Mouse (Mus musculus): ENCODE results near the gene Sfmbt1. TPM values are rescaled to one million over a fixed set of nuclear protein-coding genes. Genes with fewer than 3 reads are reported as not detected.

The Sfmbt1 gene
- polyA plus RNA-seq, 1 experiment from 2014 or later = 12.1 TPM

- Histone ChIP-seq H3K36me3 (no peaks in the 10 kb centered on the region), H3K9ac (no peak overlapping the region), H3K4me3 (replicated peaks) (no peak overlapping the region), H3K9me3 (no peaks in the 10 kb centered on the region), H3K27ac (no peak overlapping the region), H3K4me1 (no peaks in the 10 kb centered on the region), H3K27me3 (replicated peaks) (no peaks in the 10 kb centered on the region), H3K4me2 (no peak overlapping the region)
- ATAC-seq (ENCODE audit: insufficient read depth, low FRiP score, low read depth) = no peak
- WGBS = 52% methylated on average over 4 of the region's 4 CpGs
Measured at GRCm38 (mm10) chr14:30695609-30696008, 19.0 kb upstream of the Sfmbt1 start.

- WGBS = 70% methylated on average over 15 of the region's 15 CpGs
- ATAC-seq (ENCODE audit: insufficient read depth, low FRiP score, low read depth) = no peak
- Histone ChIP-seq H3K27ac (no peak overlapping the region), H3K36me3 (no peaks in the 10 kb centered on the region), H3K27me3 (replicated peaks) (no peaks in the 10 kb centered on the region), H3K4me1 (no peaks in the 10 kb centered on the region), H3K9ac (no peak overlapping the region), H3K4me2 (no peak overlapping the region), H3K9me3 (no peaks in the 10 kb centered on the region), H3K4me3 (replicated peaks) (no peak overlapping the region)
Measured at GRCm38 (mm10) chr14:30697407-30698052, 17.1 kb upstream of the Sfmbt1 start.

- H3K4me1 ChIP-seq = no peaks in the 10 kb centered on the region
- WGBS = 39% methylated on average over 8 of the region's 8 CpGs
- no peaks in the 10 kb centered on the region for H3K36me3 ChIP-seq
- H3K9me3 ChIP-seq = no peaks in the 10 kb centered on the region
- no peaks in the 10 kb centered on the region for H3K27me3 ChIP-seq (replicated peaks)
- no peak overlapping the region for H3K4me3 ChIP-seq (replicated peaks)
- ATAC-seq (ENCODE audit: insufficient read depth, low FRiP score, low read depth) = no peak
- H3K27ac ChIP-seq = no peak overlapping the region
- H3K9ac ChIP-seq = no peak overlapping the region
- no peak overlapping the region for H3K4me2 ChIP-seq
Measured at GRCm38 (mm10) chr14:30699656-30700055, 15.0 kb upstream of the Sfmbt1 start.

DNA sequence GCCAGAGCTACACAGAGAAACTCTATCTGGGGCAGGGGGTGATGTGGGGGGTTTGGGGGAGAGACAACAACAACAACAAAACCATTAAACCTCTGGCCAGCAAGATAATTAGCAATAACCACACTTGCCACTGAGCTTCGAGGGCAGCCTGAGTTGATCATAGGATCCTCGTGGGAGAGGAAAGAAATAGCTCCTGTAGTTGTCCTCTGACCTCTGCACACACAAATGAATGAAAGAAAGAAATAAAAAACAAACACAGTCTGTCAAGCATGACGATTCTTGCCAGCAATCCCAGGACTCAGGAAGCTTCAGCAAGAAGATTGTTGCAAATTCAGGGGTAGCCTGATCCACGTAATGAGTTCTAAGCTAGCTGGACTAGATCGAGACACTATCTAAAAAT is 12.1 kb upstream of the Sfmbt1 start:
- no peaks in the 10 kb centered on the region for H3K36me3 ChIP-seq
- H3K9me3 ChIP-seq = no peaks in the 10 kb centered on the region
- ATAC-seq (ENCODE audit: insufficient read depth, low FRiP score, low read depth) = no peak
- H3K27ac ChIP-seq = no peak overlapping the region
- H3K4me2 ChIP-seq = no peak overlapping the region
- H3K27me3 ChIP-seq (replicated peaks) = no peaks in the 10 kb centered on the region
- H3K9ac ChIP-seq = no peak overlapping the region
- WGBS = 51% methylated on average over 5 of the region's 5 CpGs
- no peaks in the 10 kb centered on the region for H3K4me1 ChIP-seq
- H3K4me3 ChIP-seq (replicated peaks) = no peak overlapping the region

DNA sequence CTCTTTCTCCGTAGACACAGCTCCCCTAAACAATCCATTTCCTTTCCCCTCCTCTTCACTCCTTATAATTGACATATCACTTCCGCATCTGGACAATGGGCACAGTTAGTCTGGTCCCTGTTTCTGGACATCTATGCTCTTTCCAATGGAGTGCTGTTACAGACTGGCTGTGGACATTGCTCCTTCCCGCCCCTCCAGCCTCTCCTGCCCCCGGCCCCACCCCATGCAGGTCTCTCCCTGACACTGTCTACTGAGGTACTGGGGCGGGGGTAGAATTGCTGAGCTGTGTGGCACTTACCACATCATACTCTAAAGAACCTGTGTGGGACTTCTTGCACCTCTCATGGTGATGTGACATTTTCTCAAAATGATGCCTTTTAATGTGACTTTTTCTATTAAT is 11.6 kb upstream of the Sfmbt1 start:
- no peaks in the 10 kb centered on the region for H3K9me3 ChIP-seq
- no peaks in the 10 kb centered on the region for H3K36me3 ChIP-seq
- H3K4me2 ChIP-seq = no peak overlapping the region
- H3K27ac ChIP-seq = no peak overlapping the region
- no peaks in the 10 kb centered on the region for H3K4me1 ChIP-seq
- ATAC-seq (ENCODE audit: insufficient read depth, low FRiP score, low read depth) = no peak
- H3K27me3 ChIP-seq (replicated peaks) = no peaks in the 10 kb centered on the region
- no peak overlapping the region for H3K9ac ChIP-seq
- no peak overlapping the region for H3K4me3 ChIP-seq (replicated peaks)
- WGBS = 70% methylated on average over 5 of the region's 5 CpGs

DNA sequence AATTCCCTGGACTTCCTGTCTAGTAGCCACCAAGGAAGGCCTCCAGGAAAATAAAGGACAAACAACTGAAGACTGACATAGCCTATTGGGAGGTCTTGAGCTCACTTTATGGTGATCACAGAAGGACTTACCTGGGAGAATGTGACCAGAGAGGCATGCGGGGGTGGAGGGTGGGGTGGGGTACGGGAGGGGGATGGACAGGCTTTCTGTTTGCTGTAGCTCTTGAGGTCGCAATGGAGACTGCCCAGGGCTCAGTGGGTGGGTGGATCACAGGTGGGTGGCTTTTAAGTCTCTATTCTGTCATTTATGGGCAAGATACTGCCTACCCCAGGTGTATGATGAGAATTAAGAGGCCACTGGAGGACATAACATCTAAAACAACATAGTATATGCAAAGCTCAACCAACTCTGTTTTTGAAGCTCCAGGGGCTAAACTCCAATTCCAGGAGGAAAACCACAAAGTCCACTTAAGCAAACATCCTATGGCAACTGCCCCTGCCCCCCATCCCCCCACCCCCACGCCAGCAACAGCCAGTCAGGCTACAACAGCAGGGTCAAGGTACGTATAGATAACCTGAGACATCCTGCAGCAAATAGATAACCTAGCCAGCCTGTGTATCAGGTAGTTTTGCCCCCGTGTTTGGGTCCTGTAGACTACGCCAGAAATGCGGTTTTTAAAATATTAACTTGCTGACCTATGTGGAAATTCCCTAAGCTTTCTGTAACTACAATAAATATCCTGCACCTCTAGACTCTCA is 10.4 kb upstream of the Sfmbt1 start:
- 61% methylated on average over 8 of the region's 8 CpGs for WGBS
- peak; percentile 63; the same call in 1 of the 2 replicates for ATAC-seq (ENCODE audit: insufficient read depth, low FRiP score, low read depth)
- Histone ChIP-seq H3K36me3 (no peaks in the 10 kb centered on the region), H3K4me3 (replicated peaks) (no peak overlapping the region), H3K27ac (no peak overlapping the region), H3K27me3 (replicated peaks) (no peaks in the 10 kb centered on the region), H3K4me1 (no peaks in the 10 kb centered on the region), H3K4me2 (no peak overlapping the region), H3K9ac (no peak overlapping the region), H3K9me3 (no peaks in the 10 kb centered on the region)

DNA sequence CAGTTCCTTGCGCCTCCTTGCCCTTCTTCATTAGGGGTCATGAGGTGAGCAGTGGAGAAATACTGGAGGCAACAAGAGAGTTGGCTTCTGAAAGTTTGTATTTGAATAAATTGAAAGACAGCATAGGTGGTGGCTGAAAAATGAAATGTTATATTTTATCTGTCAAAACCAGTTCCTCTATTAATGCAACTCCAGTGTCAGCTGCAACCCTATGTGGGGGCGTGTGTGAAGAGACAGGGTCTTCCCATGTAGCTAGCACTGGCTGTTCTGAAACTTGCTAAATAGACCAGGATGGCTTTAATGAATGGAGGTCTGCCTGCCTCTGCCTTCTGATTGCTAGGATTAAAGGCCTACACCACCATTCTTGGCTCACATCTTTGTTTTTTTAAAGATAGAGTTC is 2.8 kb upstream of the Sfmbt1 start:
- Histone ChIP-seq H3K9me3 (no peaks in the 10 kb centered on the region), H3K4me2 (no peak overlapping the region), H3K27me3 (replicated peaks) (peaks cover 11% of the 10 kb centered on the region), H3K27ac (no peak overlapping the region), H3K36me3 (no peaks in the 10 kb centered on the region), H3K9ac (no peak overlapping the region), H3K4me3 (replicated peaks) (no peak overlapping the region), H3K4me1 (0 out of 2 replicates have a peak, but pooled peaks cover 8% of the 10 kb centered on the region)
- 88% methylated on average over 2 of the region's 2 CpGs for WGBS
- ATAC-seq (ENCODE audit: insufficient read depth, low FRiP score, low read depth) = no peak

- Histone ChIP-seq H3K27me3 (replicated peaks) (peaks cover 11% of the 10 kb centered on the region), H3K9ac (no peak overlapping the region), H3K4me2 (no peak overlapping the region), H3K27ac (no peak overlapping the region), H3K36me3 (no peaks in the 10 kb centered on the region), H3K4me3 (replicated peaks) (no peak overlapping the region), H3K9me3 (no peaks in the 10 kb centered on the region), H3K4me1 (0 out of 2 replicates have a peak, but pooled peaks cover 8% of the 10 kb centered on the region)
- 77% methylated on average over 1 of the region's 1 CpGs for WGBS
- ATAC-seq (ENCODE audit: insufficient read depth, low FRiP score, low read depth) = no peak
Measured at GRCm38 (mm10) chr14:30713769-30714168, 880 bp upstream of the Sfmbt1 start.

DNA sequence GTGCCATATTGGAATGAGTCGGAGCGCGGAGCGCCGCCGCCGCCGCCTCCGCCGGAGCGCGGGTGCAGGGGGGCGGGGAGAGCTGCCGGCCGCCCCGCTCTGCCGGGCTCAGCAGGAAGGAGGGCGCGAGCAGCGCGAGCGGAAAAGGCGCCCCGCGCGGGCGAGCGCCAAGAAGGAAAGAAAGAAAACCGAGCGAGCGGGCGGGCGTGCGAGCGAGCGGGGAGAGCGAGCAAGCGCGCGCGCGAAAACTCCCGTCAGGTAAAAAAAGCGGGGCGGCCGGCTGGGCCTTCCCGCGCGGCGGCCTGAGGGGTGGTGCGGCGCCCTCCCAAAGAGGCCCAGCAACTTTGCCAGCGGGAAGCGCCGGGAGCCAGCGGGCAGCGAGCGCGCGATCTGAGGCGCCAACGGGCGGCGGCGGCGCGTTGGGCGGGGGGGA is 985 bp downstream of the Sfmbt1 start:
- peak overlapping the region; percentile 92 for H3K4me2 ChIP-seq
- H3K9ac ChIP-seq = peak overlapping the region; percentile 82
- peak; percentile 70; the same call in 1 of the 2 replicates for ATAC-seq (ENCODE audit: insufficient read depth, low FRiP score, low read depth)
- H3K4me1 ChIP-seq = 0 out of 2 replicates have a peak, but pooled peaks cover 8% of the 10 kb centered on the region
- 0% methylated on average over 41 of the region's 68 CpGs for WGBS
- H3K36me3 ChIP-seq = no peaks in the 10 kb centered on the region
- peaks cover 11% of the 10 kb centered on the region for H3K27me3 ChIP-seq (replicated peaks)
- H3K4me3 ChIP-seq (replicated peaks) = peak overlapping the region; percentile 89
- peak overlapping the region; percentile 90 for H3K27ac ChIP-seq
- H3K9me3 ChIP-seq = no peaks in the 10 kb centered on the region

DNA sequence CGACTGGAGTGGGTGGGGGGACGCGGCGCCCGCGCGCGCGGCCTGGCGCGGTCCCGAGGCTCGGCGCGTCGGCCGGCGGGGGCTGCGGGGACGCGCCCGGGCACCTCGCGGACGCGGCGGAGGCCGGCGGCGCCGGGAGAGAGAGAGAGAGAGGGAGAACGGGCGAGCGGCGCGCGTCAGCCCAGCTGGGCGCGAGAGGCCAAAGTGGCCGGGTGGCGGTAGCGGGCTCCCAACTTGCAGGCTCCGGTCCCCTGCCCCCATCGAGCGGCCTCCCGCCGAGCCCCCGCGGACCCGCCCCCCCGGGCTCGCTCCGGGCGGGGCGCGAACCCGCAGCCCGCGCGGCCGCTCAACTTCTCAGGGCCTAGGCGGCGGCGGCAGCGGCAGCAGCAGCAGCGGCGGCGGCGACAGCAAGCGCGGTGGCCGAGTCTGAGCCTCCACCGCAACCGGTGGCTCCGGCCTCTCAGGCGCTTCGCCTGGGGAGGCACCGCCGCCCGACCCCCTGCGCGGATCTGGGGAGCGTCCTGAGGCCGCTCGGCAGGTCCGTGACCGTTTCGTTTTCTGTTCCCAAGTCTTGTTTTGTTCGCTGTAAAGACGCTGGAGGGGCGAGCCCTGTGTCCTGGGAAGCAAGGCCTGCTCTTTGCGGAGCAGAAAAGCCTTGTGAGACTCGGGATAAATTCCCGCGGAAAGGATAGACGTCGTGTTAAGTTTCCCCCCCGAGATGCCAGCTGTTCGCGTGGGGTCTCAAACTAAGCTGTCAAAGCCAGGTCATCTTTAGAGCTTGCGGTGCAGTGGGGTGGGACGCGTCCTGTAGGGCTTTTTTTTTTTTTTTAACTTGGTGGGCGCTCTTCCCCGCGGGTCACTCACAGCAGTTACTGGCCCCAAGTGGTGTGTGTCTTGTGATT is 1.7 kb downstream of the Sfmbt1 start:
- H3K27ac ChIP-seq = peak overlapping the region; percentile 90
- under 1% methylated on average over 62 of the region's 106 CpGs for WGBS
- peak overlapping the region; percentile 82 for H3K9ac ChIP-seq
- H3K4me2 ChIP-seq = peak overlapping the region; percentile 92
- 0 out of 2 replicates have a peak, but pooled peaks cover 8% of the 10 kb centered on the region for H3K4me1 ChIP-seq
- no peaks in the 10 kb centered on the region for H3K9me3 ChIP-seq
- H3K4me3 ChIP-seq (replicated peaks) = peak overlapping the region; percentile 89
- peaks cover 11% of the 10 kb centered on the region for H3K27me3 ChIP-seq (replicated peaks)
- no peaks in the 10 kb centered on the region for H3K36me3 ChIP-seq
- peak; percentile 48 for ATAC-seq (ENCODE audit: insufficient read depth, low FRiP score, low read depth)

DNA sequence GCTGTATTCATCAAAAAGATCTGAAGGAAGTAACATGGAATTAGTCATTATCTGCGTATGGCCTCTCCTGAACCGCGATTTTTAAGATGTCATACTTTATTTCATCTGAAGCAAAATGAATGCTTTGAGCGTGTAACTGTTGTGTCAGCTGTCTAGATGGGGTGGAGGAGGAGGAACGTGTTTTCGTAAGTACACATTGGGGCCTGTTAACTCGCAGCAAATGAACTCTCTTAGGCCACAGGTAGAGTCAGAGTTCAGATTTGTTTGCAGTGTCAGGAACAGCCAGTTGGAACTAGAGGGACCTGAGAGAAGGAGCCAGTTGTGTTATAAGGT is 2.3 kb downstream of the Sfmbt1 start:
- Histone ChIP-seq H3K4me1 (0 out of 2 replicates have a peak, but pooled peaks cover 8% of the 10 kb centered on the region), H3K4me3 (replicated peaks) (peak overlapping the region; percentile 89), H3K27ac (no peak overlapping the region), H3K36me3 (no peaks in the 10 kb centered on the region), H3K4me2 (peak overlapping the region; percentile 92), H3K9me3 (no peaks in the 10 kb centered on the region), H3K9ac (peak overlapping the region; percentile 82; the same call in 1 of the 2 replicates), H3K27me3 (replicated peaks) (peaks cover 11% of the 10 kb centered on the region)
- no peak for ATAC-seq (ENCODE audit: insufficient read depth, low FRiP score, low read depth)
- 13% methylated on average over 7 of the region's 7 CpGs for WGBS

Measured in stomach, embryonic 15.5 days (tissue).